Mouse (Mus musculus) liver, adult 2 months (tissue): Measurements from ENCODE around the gene Rnf224. TPM values are rescaled to one million over a fixed set of nuclear protein-coding genes. Genes with fewer than 3 reads are reported as not detected.

Experiments used
- DNase-seq: peaks from one replicate; pipeline ENCODE4 v3.0.0-alpha.2; 2011; ENCODE audit warnings: low read depth, low spot score; ENCODE audit errors: extremely low read depth
- H3K27ac ChIP-seq: fragments of 200-500 bp; replicated peaks from 2 replicates; pipeline ENCODE4 v1.5.1; 2012; ENCODE audit warnings: low read depth, mild to moderate bottlenecking, control low read depth, inconsistent platforms, low read length; ENCODE audit not compliant: insufficient read depth
- H3K27me3 ChIP-seq: fragments of 200-500 bp; 2 replicates; pipeline ENCODE4 v1.6.1; 2012; ENCODE audit warnings: mild to moderate bottlenecking, moderate library complexity, low read length, inconsistent platforms; ENCODE audit not compliant: control insufficient read depth, insufficient read depth
- H3K36me3 ChIP-seq: fragments of 200-500 bp; 2 replicates; pipeline ENCODE4 v1.6.1; 2012; ENCODE audit warnings: low read length, inconsistent platforms; ENCODE audit not compliant: control insufficient read depth, insufficient read depth
- H3K4me1 ChIP-seq: fragments of 200-500 bp; 2 replicates; pipeline ENCODE4 v1.6.1; 2011; ENCODE audit warnings: low read length; ENCODE audit not compliant: control insufficient read depth, insufficient read depth
- H3K4me3 ChIP-seq: fragments of 200-500 bp; 2 replicates; pipeline ENCODE4 v1.5.1; 2011; ENCODE audit warnings: low read depth, mild to moderate bottlenecking, control low read depth, low read length, moderate library complexity; ENCODE audit not compliant: insufficient read depth
- H3K79me2 ChIP-seq: fragments of 200-500 bp; 2 replicates; pipeline ENCODE4 v1.6.1; 2012; ENCODE audit warnings: inconsistent platforms, mild to moderate bottlenecking, low read length, moderate library complexity; ENCODE audit not compliant: control insufficient read depth, insufficient read depth
- H3K9ac ChIP-seq: fragments of 200-500 bp; 2 replicates; pipeline ENCODE4 v1.6.1; 2012; ENCODE audit warnings: low read depth, mild to moderate bottlenecking, control low read depth, inconsistent platforms, low read length
- CTCF ChIP-seq: fragments of 200-500 bp; IDR thresholded peaks from 2 replicates; pipeline ENCODE4 v1.5.1; 2011; ENCODE audit warnings: low read depth, low read length, control low read depth
- POLR2A ChIP-seq: fragments of 200-500 bp; IDR thresholded peaks from 2 replicates; pipeline ENCODE4 v1.6.1; 2011; ENCODE audit warnings: low read length, control low read depth; ENCODE audit not compliant: insufficient read depth; ENCODE audit errors: extremely low read depth
- WGBS: fragments of 180-500 bp; shearing (Covaris S2); methylation state at CpG from one replicate; pipeline ENCODE4 v1.1.7; 2018; 5-methylcytosine and 5-hydroxymethylcytosine counted together
- polyA plus RNA-seq: library from polyadenylated mRNA; depleted of rRNA; stranded (reverse); fragments of >200 nt; gene quantifications from 2 replicates; pipeline ENCODE4 v1.2.3, GENCODE M21; 2012
- total RNA-seq: library from RNA; depleted of rRNA; stranded (reverse); fragments of >200 nt; gene quantifications from 2 replicates; pipeline ENCODE4 v1.2.3, GENCODE M21; 2014

Rnf224 gene
- total and polyA plus RNA-seq, 2 experiments, result not detected

GRCm38 (mm10) chr2:25213266-25213865, 23.2 kb downstream of the Rnf224 start:
- Histone ChIP-seq H3K4me3 (no peak overlapping the region), H3K27ac (no peak overlapping the region), H3K36me3 (peaks cover 2% of the 10 kb centered on the region; the same call in 1 of the 2 replicates), H3K27me3 (no peaks in the 10 kb centered on the region), H3K4me1 (peaks cover 10% of the 10 kb centered on the region), H3K79me2 (peaks cover 16% of the 10 kb centered on the region; the same call in 1 of the 2 replicates), H3K9ac (no peak overlapping the region)
- no peak for DNase-seq
- no peak for TF ChIP-seq POLR2A
- TF ChIP-seq CTCF, result no peak
- WGBS, result 79% methylated on average over 23 of the region's 23 CpGs

- peak within 1 kb of the TSS; percentile 95 for H3K9ac ChIP-seq
- H3K4me1 ChIP-seq, result peaks cover 10% of the 10 kb centered on the region
- H3K27me3 ChIP-seq, result no peaks in the 10 kb centered on the region
- WGBS, result 1% methylated on average over 44 of the region's 44 CpGs
- DNase-seq, result peak; percentile 75
- peak within 1 kb of the TSS; percentile 76 for H3K27ac ChIP-seq
- peaks cover 16% of the 10 kb centered on the region; the same call in 1 of the 2 replicates for H3K79me2 ChIP-seq
- peak within 1 kb of the TSS; percentile 94 for H3K4me3 ChIP-seq
- TF ChIP-seq CTCF (no peak), POLR2A (peak; percentile 60)
- peaks cover 2% of the 10 kb centered on the region; the same call in 1 of the 2 replicates for H3K36me3 ChIP-seq
Observed at GRCm38 (mm10) chr2:25211121-25211670, 25.4 kb downstream of the Rnf224 start, which contains the start of gene Nelfb. Gene Nelfb (minus strand): TSS chr2:25211489.

GRCm38 (mm10) chr2:25210686-25211085, 25.9 kb downstream of the Rnf224 start:
- no peaks in the 10 kb centered on the region for H3K27me3 ChIP-seq

GRCm38 (mm10) chr2:25207593-25207992, 29.0 kb downstream of the Rnf224 start:
- peaks cover 15% of the 10 kb centered on the region for H3K36me3 ChIP-seq
- H3K79me2 ChIP-seq, result peaks cover 16% of the 10 kb centered on the region; the same call in 1 of the 2 replicates
- 50% methylated on average over 1 of the region's 1 CpGs for WGBS
- peaks cover 10% of the 10 kb centered on the region for H3K4me1 ChIP-seq
- TF ChIP-seq POLR2A (no peak), CTCF (no peak)
- no peak overlapping the region for H3K27ac ChIP-seq
- H3K4me3 ChIP-seq, result no peak overlapping the region
- H3K27me3 ChIP-seq, result no peaks in the 10 kb centered on the region
- no peak overlapping the region for H3K9ac ChIP-seq
- DNase-seq, result no peak

More at GRCm38 (mm10) chr2:25210686-25211085, 25.9 kb downstream of the Rnf224 start:
- H3K27ac ChIP-seq, result peak overlapping the region; percentile 76
- H3K9ac ChIP-seq, result peak overlapping the region; percentile 95
- peaks cover 2% of the 10 kb centered on the region; the same call in 1 of the 2 replicates for H3K36me3 ChIP-seq
- H3K79me2 ChIP-seq, result peaks cover 16% of the 10 kb centered on the region; the same call in 1 of the 2 replicates
- peak overlapping the region; percentile 94 for H3K4me3 ChIP-seq
- WGBS, result under 1% methylated on average over 24 of the region's 24 CpGs
- H3K4me1 ChIP-seq, result peaks cover 10% of the 10 kb centered on the region
- no peak for DNase-seq
- TF ChIP-seq CTCF (no peak), POLR2A (no peak)

- H3K4me3 ChIP-seq, result no peak overlapping the region
- TF ChIP-seq POLR2A (no peak), CTCF (no peak)
- H3K36me3 ChIP-seq, result peaks cover 25% of the 10 kb centered on the region
- no peaks in the 10 kb centered on the region for H3K27me3 ChIP-seq
- no peak overlapping the region for H3K27ac ChIP-seq
- no peaks in the 10 kb centered on the region for H3K79me2 ChIP-seq
- H3K4me1 ChIP-seq, result no peaks in the 10 kb centered on the region
- DNase-seq, result no peak
- H3K9ac ChIP-seq, result no peak overlapping the region
- WGBS, result 74% methylated on average over 4 of the region's 4 CpGs
Observed at GRCm38 (mm10) chr2:25203631-25204214, 32.9 kb downstream of the Rnf224 start.

GRCm38 (mm10) chr2:25200631-25201030, 36.0 kb downstream of the Rnf224 start:
- H3K36me3 ChIP-seq, result peaks cover 25% of the 10 kb centered on the region
- TF ChIP-seq POLR2A, result no peak
- TF ChIP-seq CTCF, result no peak
- no peak for DNase-seq
- H3K4me3 ChIP-seq, result no peak overlapping the region
- 0 out of 2 replicates have a peak, but pooled peaks cover 3% of the 10 kb centered on the region for H3K4me1 ChIP-seq
- WGBS, result 95% methylated on average over 2 of the region's 2 CpGs
- no peaks in the 10 kb centered on the region for H3K79me2 ChIP-seq
- no peaks in the 10 kb centered on the region for H3K27me3 ChIP-seq
- no peak overlapping the region for H3K9ac ChIP-seq
- H3K27ac ChIP-seq, result no peak overlapping the region
